Mouse (Mus musculus) 3T3-L1 (cell line): ENCODE results near the gene Apba1.

Source experiments
- DNase-seq: peaks from one replicate; pipeline ENCODE4 v3.0.0-alpha.2; 2015; ENCODE audit warnings: low read depth, low spot score

Gene Apba1

GRCm38 (mm10) chr19:23924791-23925190, 166.1 kb downstream of the Apba1 start:
- DNase-seq = no peak

- DNase-seq = peak; percentile 40
Observed at GRCm38 (mm10) chr19:23925541-23925940, 166.9 kb downstream of the Apba1 start.

GRCm38 (mm10) chr19:23930826-23931225, 172.1 kb downstream of the Apba1 start:
- no peak for DNase-seq

GRCm38 (mm10) chr19:23941422-23941949, 182.8 kb downstream of the Apba1 start:
- DNase-seq = no peak

GRCm38 (mm10) chr19:23942886-23943285, 184.2 kb downstream of the Apba1 start:
- DNase-seq = no peak

GRCm38 (mm10) chr19:23946026-23946685, 187.5 kb downstream of the Apba1 start:
- no peak for DNase-seq

GRCm38 (mm10) chr19:23946751-23947150, 188.1 kb downstream of the Apba1 start:
- no peak for DNase-seq

GRCm38 (mm10) chr19:23947871-23948270, 189.2 kb downstream of the Apba1 start:
- DNase-seq = no peak

- no peak for DNase-seq
Observed at GRCm38 (mm10) chr19:23948301-23949000, 189.8 kb downstream of the Apba1 start.

- no peak for DNase-seq
Observed at GRCm38 (mm10) chr19:23955461-23955860, 196.8 kb downstream of the Apba1 start.

- no peak for DNase-seq
Observed at GRCm38 (mm10) chr19:23956299-23956975, 197.8 kb downstream of the Apba1 start.

- no peak for DNase-seq
Observed at GRCm38 (mm10) chr19:23957563-23957962, 198.9 kb downstream of the Apba1 start.

GRCm38 (mm10) chr19:23958925-23959324, 200.2 kb downstream of the Apba1 start:
- DNase-seq = peak; percentile 65

- DNase-seq = peak; percentile 33
Observed at GRCm38 (mm10) chr19:23959870-23960269, 201.2 kb downstream of the Apba1 start.

GRCm38 (mm10) chr19:23960275-23960674, 201.6 kb downstream of the Apba1 start:
- peak; percentile 10 for DNase-seq

GRCm38 (mm10) chr19:23960831-23961447, 202.3 kb downstream of the Apba1 start:
- no peak for DNase-seq

GRCm38 (mm10) chr19:23961516-23961915, 202.8 kb downstream of the Apba1 start:
- DNase-seq = peak; percentile 85

GRCm38 (mm10) chr19:23964401-23964910, 205.8 kb downstream of the Apba1 start:
- DNase-seq = no peak

- peak; percentile 39 for DNase-seq
Observed at GRCm38 (mm10) chr19:23966376-23966775, 207.7 kb downstream of the Apba1 start.

GRCm38 (mm10) chr19:23967156-23967555, 208.5 kb downstream of the Apba1 start:
- peak; percentile 100 for DNase-seq

- peak; percentile 60 for DNase-seq
Observed at GRCm38 (mm10) chr19:23968125-23968861, 209.6 kb downstream of the Apba1 start.
